Mouse (Mus musculus) G1E-ER4 (cell line): ENCODE measurements around the gene Cyp2j5. TPM values are rescaled to one million over a fixed set of nuclear protein-coding genes. Genes with fewer than 3 reads are reported as not detected.

Experiments
- GATA1 ChIP-seq: IDR thresholded peaks from one replicate; pipeline ENCODE4 v1.8.0; 2012; ENCODE audit warnings: low read length, inconsistent platforms
- polyA plus RNA-seq: library from polyadenylated mRNA; stranded (reverse); fragments of >175 nt; gene quantifications from 2 replicates; pipeline ENCODE4 v1.2.3, GENCODE M21; 2012

Gene Cyp2j5
- not detected in 2 replicates for polyA plus RNA-seq

DNA sequence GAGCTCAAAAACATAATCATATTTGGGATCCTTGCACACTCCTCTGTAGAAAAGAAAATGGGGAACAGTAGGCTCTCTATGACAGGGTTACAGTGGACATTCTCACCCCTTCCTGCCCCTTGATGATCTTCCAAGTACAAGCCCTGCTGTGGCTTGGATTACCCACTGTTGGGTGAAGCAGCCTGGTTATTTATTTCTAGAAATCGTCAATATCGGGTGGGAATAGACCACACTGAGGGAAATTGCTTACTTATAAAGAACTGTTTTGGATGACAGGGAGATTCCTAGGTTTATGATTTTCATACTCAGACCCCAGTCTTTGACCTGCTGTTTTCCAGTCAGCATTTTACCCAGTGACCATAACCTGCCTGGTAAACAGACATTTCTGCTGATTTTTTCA lies at the start of gene Cyp2j5:
Gene Cyp2j5 (minus strand): TSS at position 164 of the 400 bp plus-strand sequence.
- TF ChIP-seq GATA1, result no peak

DNA sequence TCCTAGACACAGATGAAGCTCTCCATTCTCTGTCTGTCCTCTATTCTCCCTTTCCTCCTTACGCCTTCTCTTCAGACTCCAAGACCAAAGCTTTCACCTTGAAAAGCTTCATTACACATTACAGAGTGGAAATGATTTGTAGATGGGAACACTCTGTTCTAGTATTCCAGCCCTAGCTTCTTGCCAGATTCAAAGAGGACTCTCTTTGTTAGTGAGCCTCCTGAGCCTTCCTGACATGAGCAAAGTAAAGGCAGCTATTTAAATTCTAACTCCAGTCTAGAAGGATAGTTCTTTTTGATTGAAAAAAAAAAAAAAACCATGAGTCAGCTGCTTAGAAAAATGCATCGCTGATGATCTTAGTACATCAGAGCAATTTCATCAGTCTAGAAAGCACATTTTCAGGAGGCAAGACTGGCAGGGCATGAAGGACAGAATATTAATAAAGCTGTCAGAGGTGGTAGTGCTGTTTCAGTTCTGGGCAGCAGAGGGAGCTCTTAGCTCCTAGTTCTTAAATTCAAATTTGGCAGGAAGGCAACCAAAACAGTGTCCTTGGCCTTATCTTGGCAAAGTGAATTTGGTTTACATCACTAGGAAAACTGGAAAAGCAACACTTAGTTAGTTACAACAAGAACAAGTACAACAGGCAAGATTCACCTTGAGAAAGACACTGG lies 41.5 kb upstream of the Cyp2j5 start:
- no peak for TF ChIP-seq GATA1

DNA sequence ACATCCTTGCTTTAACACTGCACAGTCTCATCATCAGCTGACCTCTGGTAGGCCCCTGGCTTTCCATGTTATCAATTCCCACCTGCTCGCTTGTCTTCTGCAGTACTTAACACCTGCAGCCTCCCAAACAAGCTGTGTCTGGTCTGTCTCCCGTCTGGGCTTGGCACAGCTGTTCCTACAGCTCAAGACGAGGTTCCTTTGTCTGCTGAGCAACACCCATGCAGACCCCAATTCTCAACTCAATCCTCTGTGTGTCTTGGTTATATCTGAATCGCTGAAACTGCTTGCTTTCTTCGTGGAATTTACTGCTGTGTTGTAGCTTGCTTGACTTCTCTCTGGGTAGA lies 34.2 kb upstream of the Cyp2j5 start:
- no peak for TF ChIP-seq GATA1

DNA sequence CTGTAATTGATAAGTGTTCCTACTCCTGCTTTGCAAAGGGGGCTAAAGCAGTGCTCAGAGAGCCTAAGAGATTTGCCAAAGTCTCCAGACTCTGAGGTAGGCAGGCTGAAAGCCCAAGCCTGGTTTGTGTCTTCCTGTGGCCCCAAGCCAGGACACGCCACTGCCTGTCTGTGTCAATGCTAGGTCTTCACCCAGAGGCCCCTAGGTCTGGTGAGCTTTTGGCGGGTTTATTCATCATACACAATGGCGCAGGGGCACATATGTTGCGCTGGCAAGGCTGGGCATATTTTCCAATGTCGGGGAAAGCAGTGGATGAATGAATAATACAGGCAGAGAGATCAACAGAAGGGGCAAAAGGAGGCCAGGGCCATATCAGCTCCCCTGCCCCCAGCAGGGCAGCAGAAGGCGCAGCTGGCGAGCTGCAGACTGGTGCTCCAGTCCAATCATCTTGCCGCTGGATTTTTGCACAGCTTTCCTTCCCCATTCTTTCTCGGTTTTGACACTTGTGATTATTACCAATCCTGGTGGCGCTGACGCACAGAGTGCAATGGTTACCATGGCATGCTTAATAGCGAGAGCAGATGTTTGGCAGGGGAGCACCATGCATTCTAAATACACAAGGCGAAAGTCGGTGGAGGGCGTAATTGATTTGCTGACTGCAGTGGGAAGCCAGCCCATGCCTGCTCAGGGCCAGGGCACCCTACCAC lies 33.7 kb upstream of the Cyp2j5 start:
- no peak for TF ChIP-seq GATA1

DNA sequence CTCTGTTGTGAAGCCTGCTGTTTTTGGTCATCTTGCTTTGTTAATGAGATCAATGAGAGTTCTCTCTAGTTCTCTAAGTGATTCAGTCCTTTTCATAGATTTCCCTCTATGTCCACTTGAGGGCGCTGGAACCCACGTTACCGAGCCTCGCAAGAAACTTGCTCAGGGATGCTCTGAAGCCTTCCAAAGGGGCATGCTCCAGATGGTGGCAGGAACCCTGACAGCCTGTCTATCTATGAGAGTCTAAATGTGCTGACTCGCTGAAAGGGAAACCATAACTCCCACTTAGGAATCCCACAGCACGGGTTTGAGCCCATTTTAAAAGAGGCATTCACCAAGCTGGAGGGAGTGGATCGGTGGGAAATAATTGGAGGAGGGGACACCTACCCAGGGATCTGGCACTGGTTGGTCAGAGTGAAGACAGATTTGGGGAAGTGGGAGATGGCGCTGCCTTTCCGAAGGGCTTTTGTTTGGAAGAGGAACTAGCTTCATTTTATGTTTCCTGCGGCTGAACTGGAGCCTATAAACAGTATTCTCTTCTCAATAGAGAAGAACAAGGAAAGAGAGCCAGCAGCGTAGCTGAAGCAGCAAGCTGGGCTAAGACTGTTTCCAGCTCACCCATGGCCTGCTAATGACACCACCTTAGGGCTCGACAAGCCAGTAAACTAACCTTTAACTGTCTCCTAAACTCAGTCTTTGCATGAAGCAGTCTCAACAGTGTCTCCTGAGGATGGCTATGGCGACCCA lies 32.8 kb upstream of the Cyp2j5 start:
- no peak for TF ChIP-seq GATA1

GRCm38 (mm10) chr4:96687358-96687803 lies 23.4 kb upstream of the Cyp2j5 start:
- no peak for TF ChIP-seq GATA1

GRCm38 (mm10) chr4:96683474-96683873 lies 19.5 kb upstream of the Cyp2j5 start:
- TF ChIP-seq GATA1, result no peak

GRCm38 (mm10) chr4:96680966-96681365 lies 17.0 kb upstream of the Cyp2j5 start:
- TF ChIP-seq GATA1, result no peak

DNA sequence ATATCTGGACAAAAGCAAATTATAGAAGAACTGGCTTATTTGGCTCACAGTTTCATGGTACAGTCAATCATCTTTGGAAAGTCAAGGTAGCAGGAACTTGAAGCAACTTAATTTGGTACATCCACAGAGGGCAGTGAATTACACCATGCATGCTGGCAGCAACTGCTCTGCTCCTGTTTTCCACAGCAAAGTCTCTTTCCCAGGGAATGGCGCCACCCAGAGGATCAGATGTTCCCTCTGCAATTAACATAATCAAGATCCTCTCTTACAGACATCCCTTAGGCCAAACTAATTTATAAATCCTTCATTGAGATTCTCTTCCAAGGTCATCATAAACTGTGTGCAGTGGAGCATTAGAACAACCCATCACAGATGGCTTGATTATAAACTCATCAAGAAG lies 16.3 kb upstream of the Cyp2j5 start:
- TF ChIP-seq GATA1, result no peak

DNA sequence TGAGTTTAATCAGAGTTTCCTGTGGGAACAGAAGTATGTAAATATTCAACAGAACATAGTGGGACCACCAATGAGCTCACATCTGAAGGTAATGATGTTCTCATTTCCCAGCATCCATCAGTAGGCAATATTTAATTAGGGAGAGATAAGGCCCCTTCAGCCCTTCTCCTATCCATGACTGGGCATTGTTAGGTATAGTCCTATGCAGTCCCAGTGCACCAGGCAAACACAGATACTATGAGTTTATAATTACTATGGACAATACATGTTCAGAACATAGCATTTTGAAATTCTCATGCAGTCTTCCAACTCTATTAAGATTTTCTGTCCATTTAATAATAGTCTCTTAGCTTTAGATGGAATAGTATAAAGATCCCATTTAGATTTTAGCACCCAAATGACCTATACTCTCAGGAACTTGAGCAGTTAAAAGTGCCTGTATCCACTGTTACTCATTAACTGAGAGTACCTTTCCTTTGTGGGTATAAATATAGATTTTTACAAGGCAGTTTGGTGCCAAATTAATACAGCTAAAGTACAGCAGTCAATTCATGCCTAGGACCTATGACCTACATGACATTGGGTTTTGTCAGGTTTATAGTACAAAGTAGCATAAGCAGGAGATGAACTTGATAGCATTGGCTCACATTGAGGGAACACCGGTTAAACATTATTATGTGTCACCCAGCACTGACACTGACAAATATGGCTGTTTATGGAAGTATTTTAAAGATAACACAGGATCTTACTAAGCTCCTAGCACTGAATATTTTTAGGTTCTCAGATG lies 907 bp upstream of the Cyp2j5 start:
- no peak for TF ChIP-seq GATA1

DNA sequence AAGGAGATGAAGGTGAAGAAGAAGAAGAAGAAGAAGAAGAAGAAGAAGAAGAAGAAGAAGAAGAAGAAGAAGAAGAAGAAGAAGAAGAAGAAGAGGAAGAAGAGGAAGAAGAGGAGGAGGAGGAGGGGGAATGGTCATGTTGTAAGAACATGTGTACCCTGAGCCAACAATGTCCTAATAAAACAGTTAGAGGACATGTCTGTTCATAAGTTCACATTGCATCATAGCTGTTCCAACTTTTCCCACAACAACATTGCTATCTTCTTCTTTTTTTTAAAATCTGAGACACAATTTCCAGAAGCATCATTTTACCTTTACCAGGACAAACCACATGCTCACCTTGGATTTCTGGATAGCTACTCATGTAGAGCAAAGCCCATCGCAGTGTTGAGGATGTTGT lies 28.5 kb downstream of the Cyp2j5 start:
- no peak for TF ChIP-seq GATA1

DNA sequence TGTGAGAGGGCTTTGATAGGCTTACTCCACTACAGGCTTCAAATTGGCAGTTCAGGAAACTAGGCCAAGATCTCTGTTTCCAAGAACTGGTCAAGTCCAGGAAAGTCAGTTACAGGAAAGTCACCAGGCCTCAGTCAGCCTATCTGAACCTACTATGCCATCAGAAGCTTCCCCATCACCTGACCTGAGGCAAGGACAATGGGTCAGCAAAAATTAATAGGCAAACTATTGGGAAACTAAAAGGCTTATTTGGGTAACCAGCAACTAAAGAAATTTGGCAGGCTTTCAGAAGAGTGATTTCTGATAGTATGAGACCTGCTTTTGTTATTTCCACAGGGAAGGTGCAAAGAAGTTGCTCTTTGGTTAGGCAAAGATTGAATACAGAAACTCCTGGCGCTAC lies 41.5 kb downstream of the Cyp2j5 start:
- TF ChIP-seq GATA1, result no peak

GRCm38 (mm10) chr4:96591791-96592150 lies 72.2 kb downstream of the Cyp2j5 start:
- TF ChIP-seq GATA1, result no peak

DNA sequence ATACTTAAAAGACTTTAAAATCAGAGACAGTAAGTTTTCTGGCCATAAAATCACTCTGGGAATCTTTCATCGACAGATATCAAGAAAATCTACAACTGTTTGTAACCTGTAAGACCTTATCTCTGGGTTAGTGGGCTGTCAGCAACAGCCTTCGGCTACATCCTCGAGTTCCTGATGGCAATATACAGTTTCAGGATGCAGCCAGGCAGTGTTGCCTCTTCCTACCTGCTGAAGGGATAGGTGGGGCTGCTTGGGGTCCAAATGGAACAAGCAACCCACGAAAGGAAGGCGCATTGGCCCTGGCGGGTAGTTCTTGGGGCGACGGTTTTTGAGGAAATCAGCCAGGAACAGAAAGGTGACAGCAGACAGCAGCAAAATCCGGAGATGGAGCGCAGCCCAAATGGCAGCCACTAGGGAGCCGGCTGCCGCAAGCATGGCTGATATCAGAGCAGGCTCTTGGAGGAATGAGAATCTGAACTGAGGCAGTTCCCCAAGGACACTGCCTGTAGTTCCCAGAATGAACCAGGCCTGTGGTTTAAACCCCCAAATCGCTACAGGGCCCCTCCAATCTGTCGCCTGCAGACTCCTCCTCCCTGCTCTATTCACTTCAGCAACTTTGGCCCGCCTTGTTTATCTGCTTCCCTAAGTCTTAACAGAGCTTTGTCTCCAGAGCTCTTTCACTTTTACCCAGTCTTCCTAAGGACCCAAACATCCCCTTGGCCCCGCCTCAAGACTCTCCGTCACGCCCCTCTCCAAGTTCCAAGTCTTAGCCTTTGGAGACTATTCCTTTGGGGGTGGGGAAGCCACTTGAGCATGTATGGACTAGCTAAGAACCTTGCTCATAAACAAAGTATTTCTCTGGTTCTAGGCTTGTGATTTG lies 72.8 kb downstream of the Cyp2j5 start, which contains the start of gene Cyp2j9:
Gene Cyp2j9 (minus strand): TSS at position 668 of the 880 bp plus-strand sequence.
- TF ChIP-seq GATA1, result no peak
